Mouse (Mus musculus) bone marrow, adult 2 months (tissue): ENCODE measurements around the gene Macrod2.

Experiments used
- CTCF ChIP-seq: fragments of 200-500 bp; IDR thresholded peaks from 2 replicates; pipeline ENCODE4 v1.5.1; 2011; ENCODE audit warnings: low read length, control low read depth; ENCODE audit not compliant: control insufficient read depth, insufficient read depth
- POLR2A ChIP-seq: fragments of 200-500 bp; IDR thresholded peaks from 2 replicates; pipeline ENCODE4 v1.6.1; 2011; ENCODE audit warnings: low read depth, mild to moderate bottlenecking, control low read depth, low read length, borderline replicate concordance; ENCODE audit not compliant: control insufficient read depth

- TF ChIP-seq POLR2A (no peak), CTCF (no peak)
Measured at GRCm38 (mm10) chr2:140774808-140775370, 379.8 kb downstream of the Macrod2 start.
